7 mouse cellular contexts compared by ENCODE assay signal in the genomic region with DNA sequence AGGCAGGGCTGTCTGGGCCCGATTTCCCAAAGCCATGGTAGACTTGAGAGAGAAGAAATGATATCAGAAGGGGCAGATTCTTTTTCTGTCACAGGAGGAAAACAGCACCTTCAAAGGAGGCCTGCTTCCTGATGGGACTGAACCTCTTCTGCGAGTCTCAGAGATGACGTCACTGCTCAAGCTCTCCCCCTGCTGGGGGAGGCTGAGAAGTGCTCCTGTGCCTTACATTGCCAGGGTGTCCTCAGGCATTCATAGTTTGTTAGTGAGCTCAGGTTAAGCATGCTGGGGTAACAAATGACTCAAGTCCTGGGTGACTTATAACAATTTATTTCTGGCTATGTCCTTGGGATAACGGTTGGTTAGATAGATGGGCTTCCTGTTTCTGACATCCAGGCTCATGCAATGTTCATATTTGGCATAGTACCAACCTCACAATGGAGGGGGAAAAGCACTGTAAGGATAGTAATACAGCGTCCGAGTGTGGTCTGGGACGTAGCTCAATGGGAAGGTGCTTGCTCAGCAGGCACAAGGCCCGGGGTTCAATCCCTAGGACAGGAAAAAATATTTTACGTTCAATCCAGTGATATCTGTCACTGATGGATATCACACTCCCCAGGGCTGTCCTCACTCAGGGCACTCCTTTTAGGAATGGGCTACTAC.
DNase-seq lines count a peak whose midpoint lies in the region; ATAC-seq and TF ChIP-seq lines count a peak whose summit lies in the region.

No protein-coding gene starts in this region.

- DNase-seq in R1 (ENCODE audit: low read depth, low spot score), result peak; percentile 91
- DNase-seq in cerebellum, adult 8-10 months, result peak; percentile 49
- peak; percentile 43 to 83 for DNase-seq in frontal cortex, adult 2 months (ENCODE audit: extremely low spot score in 1 of 2, low spot score in 1 of 2)
- peak; percentile 93 for DNase-seq in induced T-regulatory cell, adult 2 months (ENCODE audit: low read depth)
- peak; percentile 76 to 78 for DNase-seq in left cerebral cortex, adult 2 months (ENCODE audit: extremely low spot score in 1 of 2, low spot score in 2 of 2)
- DNase-seq in skeletal muscle tissue, adult 2 months (ENCODE audit: low read depth, low spot score), result peak; percentile 44

- peak; percentile 90 for TF ChIP-seq CTCF in left cerebral cortex, adult 2 months (IDR thresholded peaks at IDR 0.05)

- ATAC-seq in megakaryocyte-erythroid progenitor cell, adult 5-6 weeks (replicated peaks; ENCODE audit: low FRiP score, low TSS enrichment, poor library complexity, severe bottlenecking), result peak; percentile 99

- no peak overlapping the region for H3K27ac ChIP-seq in left cerebral cortex, adult 2 months

- H3K4me3 ChIP-seq in left cerebral cortex, adult 2 months, result no peak overlapping the region

- intact Hi-C loops in left cerebral cortex, adult 2 months (cut with DNase I), result no loop called here
